Mouse (Mus musculus): ENCODE measurements at regions not wholly inside any gene's neighbourhood (a gene's known extent, or its start where the extent isn't known, plus 50 kb on each side); places are given as distances from the start of the nearest gene placed in this dataset.
A peak's percentile ranks its signal among the peaks of the same experiment; 100 is the strongest.

DNA sequence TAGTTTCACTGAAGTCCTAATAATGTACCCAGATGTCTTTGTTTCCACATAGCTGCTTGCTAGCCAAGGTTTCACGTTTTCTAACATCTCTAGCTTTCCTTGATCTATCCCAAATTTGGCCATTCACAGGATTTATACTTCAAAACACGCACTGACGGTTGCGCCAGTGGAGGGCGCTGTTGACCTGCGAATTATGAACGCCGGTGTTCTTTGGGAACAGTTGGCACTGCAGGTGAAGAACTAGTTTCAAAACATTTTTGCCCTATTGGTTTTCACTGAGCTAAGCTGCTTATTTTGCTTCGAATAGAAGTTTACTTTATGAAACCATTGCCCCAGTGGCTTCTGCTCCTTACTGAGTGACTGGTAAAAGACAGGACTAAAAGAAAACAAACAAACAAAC lies 76.7 kb upstream of the Slitrk3 start:
- peak; percentile 19 for DNase-seq (ENCODE audit: extremely low spot score, low spot score)

DNA sequence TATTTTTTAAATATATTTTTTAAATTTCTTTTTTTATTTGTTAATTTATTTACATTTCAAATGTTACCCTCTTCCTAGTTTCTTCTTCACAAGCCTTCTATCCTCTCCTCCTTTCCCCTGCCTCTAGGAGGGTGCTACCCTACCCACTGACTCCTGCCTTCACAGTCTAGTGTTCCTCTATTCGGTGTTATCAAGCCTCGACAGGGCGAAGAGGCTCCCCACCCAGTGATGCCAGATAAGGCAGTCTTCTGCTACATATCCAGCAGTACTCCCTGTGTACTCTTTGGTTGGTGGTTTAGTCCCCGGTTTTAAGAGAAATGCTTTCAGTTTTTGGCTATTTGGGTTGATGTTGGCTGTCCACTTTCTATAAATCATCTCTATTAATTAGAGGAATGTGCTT lies 67.5 kb upstream of the Slitrk3 start:
- no peak for DNase-seq (ENCODE audit: extremely low spot score, low spot score)

DNA sequence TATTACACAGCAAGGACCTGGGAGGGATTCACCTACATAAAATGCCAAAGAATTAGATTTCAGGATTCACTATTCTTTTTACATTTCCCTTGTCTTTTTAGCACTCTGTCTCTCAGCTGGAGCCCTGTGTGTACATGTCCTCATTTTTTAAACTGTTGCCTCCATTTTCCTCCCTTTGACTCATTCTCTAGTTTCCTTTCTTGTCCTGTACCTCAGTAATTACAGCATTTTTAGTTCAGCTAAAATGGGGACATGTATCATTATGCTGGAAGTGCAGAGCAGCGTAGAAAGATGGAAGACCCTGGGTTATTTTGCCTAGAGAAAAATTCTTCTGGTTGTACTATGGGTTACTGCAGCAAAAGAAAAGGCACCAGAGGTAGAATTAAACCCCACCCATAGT lies 51.5 kb upstream of the Slitrk3 start:
- no peak for DNase-seq (ENCODE audit: extremely low spot score, low spot score)

All from neural tube, embryonic 10.5 days (tissue).